ENCODE assay signal across 25 mouse cellular contexts in the genomic region with DNA sequence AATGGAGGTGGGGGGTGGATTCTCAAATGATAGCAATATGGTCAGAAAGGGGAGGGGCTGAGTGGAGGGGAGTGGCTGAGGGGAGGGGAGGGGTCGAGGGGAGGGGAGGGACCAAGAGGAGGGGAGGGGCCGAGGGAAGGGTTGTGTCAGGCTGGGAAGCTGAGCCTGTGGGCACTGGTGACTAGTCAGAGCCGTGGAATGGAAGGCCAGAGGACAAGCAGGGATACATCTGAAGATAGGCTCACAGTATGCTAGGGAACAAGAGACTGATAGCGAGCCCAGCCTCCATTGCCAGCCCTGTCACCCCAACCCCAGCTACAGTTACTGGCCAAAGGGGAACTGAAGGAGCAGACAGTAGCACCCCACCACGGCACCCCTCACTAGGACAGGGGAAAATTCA. TPM values are rescaled to one million over a fixed set of nuclear protein-coding genes. Genes with fewer than 3 reads are reported as not detected.
DNase-seq lines count a peak whose midpoint lies in the region; ATAC-seq and TF ChIP-seq lines count a peak whose summit lies in the region.
"Had no signal": no experiment of that assay in that cellular context is flagged by ENCODE, and none has a peak within 500 bp of the region (broad histone marks: within the 10 kb centered on the region; RNA-seq: fewer than 3 reads in every experiment).

No protein-coding gene starts in this region.

- H3K9me3 ChIP-seq in intestine, embryonic 16.5 days (ENCODE audit: control insufficient read depth, low read length): no peaks in the 10 kb centered on the region
- no peaks in the 10 kb centered on the region for H3K9me3 ChIP-seq in intestine, postnatal 0 days (ENCODE audit: control insufficient read depth)
- no peaks in the 10 kb centered on the region for H3K9me3 ChIP-seq in forebrain, postnatal 0 days (ENCODE audit: low read length)
- H3K9me3 ChIP-seq: forebrain, embryonic 13.5 days; hindbrain, embryonic 13.5 days; liver, embryonic 13.5 days; lung, embryonic 15.5 days; midbrain, embryonic 12.5 days; stomach, embryonic 15.5 days had no signal

- no peak overlapping the region for H3K4me2 ChIP-seq in intestine, embryonic 16.5 days (ENCODE audit: low read depth, low read length)
- H3K4me2 ChIP-seq in intestine, postnatal 0 days (replicated peaks; ENCODE audit: low read depth): no peak overlapping the region
- H3K4me2 ChIP-seq in forebrain, postnatal 0 days (ENCODE audit: low read depth): no peak overlapping the region
- H3K4me2 ChIP-seq: forebrain, embryonic 13.5 days; hindbrain, embryonic 13.5 days; liver, embryonic 13.5 days; lung, embryonic 15.5 days; midbrain, embryonic 12.5 days; stomach, embryonic 15.5 days had no signal

- no peak for TF ChIP-seq CTCF in intestine, postnatal 0 days (IDR thresholded peaks at IDR 0.05; ENCODE audit: low read depth)
- no peak for TF ChIP-seq CTCF in forebrain, postnatal 0 days (IDR thresholded peaks at IDR 0.05; ENCODE audit: low read depth)

- H3K9ac ChIP-seq in intestine, embryonic 16.5 days (ENCODE audit: low read depth, low read length): peak overlapping the region; percentile 29; the same call in 1 of the 2 replicates
- no peak overlapping the region for H3K9ac ChIP-seq in intestine, postnatal 0 days (ENCODE audit: low read depth, low read length)
- no peak overlapping the region for H3K9ac ChIP-seq in forebrain, postnatal 0 days
- H3K9ac ChIP-seq: forebrain, embryonic 13.5 days; hindbrain, embryonic 13.5 days; liver, embryonic 13.5 days; lung, embryonic 15.5 days; midbrain, embryonic 12.5 days; stomach, embryonic 15.5 days had no signal

- H3K4me3 ChIP-seq in intestine, embryonic 16.5 days (ENCODE audit: low read length): no peak overlapping the region
- H3K4me3 ChIP-seq in intestine, postnatal 0 days (ENCODE audit: low read depth, low read length): no peak overlapping the region
- H3K4me3 ChIP-seq in forebrain, postnatal 0 days (ENCODE audit: low read depth, low read length): no peak overlapping the region
- H3K4me3 ChIP-seq: erythroblast, embryonic 14.5 days; forebrain, embryonic 13.5 days; hindbrain, embryonic 13.5 days; liver, embryonic 13.5 days; lung, embryonic 15.5 days; midbrain, embryonic 12.5 days; stomach, embryonic 15.5 days had no signal

- H3K4me1 ChIP-seq in intestine, embryonic 16.5 days (ENCODE audit: control insufficient read depth, insufficient read depth, low read length): peaks cover 37% of the 10 kb centered on the region
- H3K4me1 ChIP-seq in intestine, postnatal 0 days (replicated peaks; ENCODE audit: control insufficient read depth, insufficient read depth, low read length): no peaks in the 10 kb centered on the region
- H3K4me1 ChIP-seq in forebrain, postnatal 0 days (ENCODE audit: insufficient read depth): 0 out of 2 replicates have a peak, but pooled peaks cover 6% of the 10 kb centered on the region

- 31% methylated on average over 5 of the region's 5 CpGs for WGBS in intestine, embryonic 16.5 days
- WGBS in intestine, postnatal 0 days: 53% methylated on average over 4 of the region's 5 CpGs
- WGBS in forebrain, postnatal 0 days: 66% methylated on average over 4 of the region's 5 CpGs

- peak; percentile 57 to 69 for DNase-seq in adrenal gland, adult (ENCODE audit: inconsistent age in 2 of 2, low spot score in 1 of 2)
- no peak for DNase-seq in adrenal gland, adult 18-20 months (ENCODE audit: low spot score in 2 of 2)
- peak; percentile 22 for DNase-seq in MEL-GATA-1-ER (ENCODE audit: extremely low read depth, low read depth)
- DNase-seq in adrenal gland, postnatal 36 days: peak; percentile 50 to 63
- no peak for DNase-seq in forebrain, postnatal 0 days
- DNase-seq: cerebellum, adult 11 months; cerebellum, postnatal 14 days; gastrocnemius, postnatal 25 days; kidney, postnatal 36 days; layer of hippocampus, adult 9-11 months; liver, embryonic 13.5 days; right cerebral cortex, postnatal 25 days had no signal

- H3K36me3 ChIP-seq in intestine, embryonic 16.5 days (ENCODE audit: control insufficient read depth, insufficient read depth, low read length): peaks cover 5% of the 10 kb centered on the region; the same call in 1 of the 2 replicates
- H3K36me3 ChIP-seq in intestine, postnatal 0 days (ENCODE audit: control insufficient read depth, insufficient read depth): peaks cover 14% of the 10 kb centered on the region; the same call in 1 of the 2 replicates
- H3K36me3 ChIP-seq in forebrain, postnatal 0 days (ENCODE audit: insufficient read depth): no peaks in the 10 kb centered on the region
- H3K36me3 ChIP-seq: hindbrain, embryonic 13.5 days; midbrain, embryonic 12.5 days had no signal

- H3K27me3 ChIP-seq in intestine, embryonic 16.5 days (replicated peaks; ENCODE audit: control insufficient read depth, insufficient read depth, low read length): no peaks in the 10 kb centered on the region
- H3K27me3 ChIP-seq in intestine, postnatal 0 days (replicated peaks; ENCODE audit: control insufficient read depth, insufficient read depth, low read length): no peaks in the 10 kb centered on the region
- H3K27me3 ChIP-seq in forebrain, postnatal 0 days (ENCODE audit: insufficient read depth, low read length): no peaks in the 10 kb centered on the region; the same call in 1 of the 2 replicates
- H3K27me3 ChIP-seq: liver, embryonic 13.5 days; lung, embryonic 15.5 days; stomach, embryonic 15.5 days had no signal

- no peak for ATAC-seq in intestine, embryonic 16.5 days
- ATAC-seq in intestine, postnatal 0 days: no peak
- ATAC-seq in forebrain, postnatal 0 days: no peak
- no peak for ATAC-seq in granulocyte monocyte progenitor cell, adult 5-6 weeks (replicated peaks; ENCODE audit: poor library complexity, severe bottlenecking)
- ATAC-seq: forebrain, embryonic 13.5 days had no signal

- no peak overlapping the region for H3K27ac ChIP-seq in intestine, embryonic 16.5 days (ENCODE audit: low read length)
- no peak overlapping the region for H3K27ac ChIP-seq in intestine, postnatal 0 days (ENCODE audit: low read depth, low read length)
- no peak overlapping the region for H3K27ac ChIP-seq in forebrain, postnatal 0 days (ENCODE audit: low read depth, low read length)
- H3K27ac ChIP-seq: forebrain, embryonic 13.5 days; hindbrain, embryonic 13.5 days; liver, embryonic 13.5 days; lung, embryonic 15.5 days; macrophage; midbrain, embryonic 12.5 days; stomach, embryonic 15.5 days had no signal

RNA-seq across cellular contexts. Expression of a gene that starts 10.2 kb away (rescaled TPM):
- under 1 TPM; 0.38 to 0.63 TPM for total RNA-seq in adrenal gland, adult 18-20 months (2021)
- 0.39 and 0.58 TPM in 2 replicates for polyA plus RNA-seq in intestine, embryonic 16.5 days (2015; fragmentation: Nextera tagmentation; extraction: Ambion mirVana)
- 0.23 and 0.34 TPM in 2 replicates for polyA plus RNA-seq in intestine, postnatal 0 days (2015; fragmentation: Nextera tagmentation; extraction: Ambion mirVana)
- under 1 TPM; 0.66 to 0.72 TPM for total RNA-seq in adrenal gland, postnatal 36 days (2021)
- 2.2 and 3.0 TPM in 2 replicates for total RNA-seq in forebrain, postnatal 0 days (2014; rRNA removed)
- 0.77 and 1.6 TPM in 2 replicates for polyA plus RNA-seq in forebrain, postnatal 0 days (2015; fragmentation: Nextera tagmentation; extraction: Ambion mirVana)
- total RNA-seq in granulocyte monocyte progenitor cell, adult 5-6 weeks (2014; fragmentation: Nextera tagmentation): not detected in 2 replicates
- not detected in 2 replicates for total RNA-seq in granulocyte monocyte progenitor cell, adult 5-6 weeks (2017)
- polyA plus RNA-seq: embryonic facial prominence, embryonic 11.5 days; erythroblast, embryonic 14.5 days had no signal

RNA-seq across cellular contexts. Expression of a gene that starts 36.3 kb away (rescaled TPM):
- 10 to 100 TPM in 1 of 2 experiments, 1 to 10 TPM in 1; 7.1 to 12.5 TPM for total RNA-seq in adrenal gland, adult 18-20 months (2021)
- 1.4 and 1.6 TPM in 2 replicates for polyA plus RNA-seq in intestine, embryonic 16.5 days (2015; fragmentation: Nextera tagmentation; extraction: Ambion mirVana)
- 0.16 and 0.18 TPM in 2 replicates for polyA plus RNA-seq in intestine, postnatal 0 days (2015; fragmentation: Nextera tagmentation; extraction: Ambion mirVana)
- 1 to 10 TPM; 3.8 to 6.8 TPM for total RNA-seq in adrenal gland, postnatal 36 days (2021)
- 1.5 and 2.2 TPM in 2 replicates for total RNA-seq in forebrain, postnatal 0 days (2014; rRNA removed)
- 1.7 and 2.9 TPM in 2 replicates for polyA plus RNA-seq in forebrain, postnatal 0 days (2015; fragmentation: Nextera tagmentation; extraction: Ambion mirVana)
- not detected in 2 replicates for total RNA-seq in granulocyte monocyte progenitor cell, adult 5-6 weeks (2014; fragmentation: Nextera tagmentation)
- not detected in 2 replicates for total RNA-seq in granulocyte monocyte progenitor cell, adult 5-6 weeks (2017)
- polyA plus RNA-seq: erythroblast, embryonic 14.5 days; macrophage had no signal

RNA-seq across cellular contexts. Expression of a gene that starts 38.1 kb away (rescaled TPM):
- total RNA-seq in adrenal gland, adult 18-20 months (2021): 1 to 10 TPM in 1 of 2 experiments, under 1 TPM in 1; 0.76 to 1.2 TPM
- 0.27 and 0.39 TPM in 2 replicates for polyA plus RNA-seq in intestine, embryonic 16.5 days (2015; fragmentation: Nextera tagmentation; extraction: Ambion mirVana)
- polyA plus RNA-seq in intestine, postnatal 0 days (2015; fragmentation: Nextera tagmentation; extraction: Ambion mirVana): 0.05 TPM in 2 replicates
- total RNA-seq in adrenal gland, postnatal 36 days (2021): under 1 TPM; 0.56 to 0.86 TPM
- total RNA-seq in forebrain, postnatal 0 days (2014; rRNA removed): 0.54 and 8.7 TPM in 2 replicates
- polyA plus RNA-seq in forebrain, postnatal 0 days (2015; fragmentation: Nextera tagmentation; extraction: Ambion mirVana): 0.23 TPM in 2 replicates
- not detected in 2 replicates for total RNA-seq in granulocyte monocyte progenitor cell, adult 5-6 weeks (2014; fragmentation: Nextera tagmentation)
- total RNA-seq in granulocyte monocyte progenitor cell, adult 5-6 weeks (2017): not detected in 2 replicates
- total RNA-seq: heart, adult 8-10 months had no signal
- polyA plus RNA-seq: erythroblast, embryonic 14.5 days; heart, postnatal 0 days; macrophage had no signal

Comparison
In these comparisons a context has a peak if more than half of its experiments do, and no peak if none do; other contexts are left out.
1. DNase-seq: peak in adrenal gland, adult (2 of 2), MEL-GATA-1-ER (single experiment) and adrenal gland, postnatal 36 days (2 of 2); none in adrenal gland, adult 18-20 months (0 of 2) and forebrain, postnatal 0 days (single experiment).